Mouse (Mus musculus) layer of hippocampus, adult 9-11 months (tissue): ENCODE measurements around the gene Olfr617.
"Not testable (repeated sequence)": the region's sequence is repeated elsewhere in the genome, so short reads cannot be mapped to it uniquely, and the experiment has no call there.

ENCODE experiments used
- DNase-seq: peaks from one replicate; pipeline ENCODE4 v3.0.0; 2022

The Olfr617 gene

DNA sequence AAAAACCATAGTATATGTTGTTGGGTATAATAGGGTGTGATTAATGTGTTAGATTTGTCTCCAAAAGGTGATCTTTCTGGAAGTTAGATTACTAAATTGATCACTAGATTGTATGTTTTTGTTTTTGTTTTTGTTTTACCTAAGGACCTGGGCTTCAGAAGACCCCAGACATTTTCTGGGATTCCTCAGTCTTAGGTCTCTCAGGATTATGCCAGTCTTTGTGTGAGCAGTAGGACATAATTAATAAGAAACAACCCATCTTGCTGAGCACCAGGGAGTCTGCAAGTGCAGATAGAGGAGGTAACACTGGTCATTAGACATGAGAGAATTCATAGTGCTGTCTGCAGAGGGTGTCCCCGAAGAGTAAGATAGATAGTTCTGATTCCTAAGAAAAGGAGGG lies at the start of gene Olfr617:
Gene Olfr617 (plus strand): TSS at position 301 of the 400 bp plus-strand sequence.
- DNase-seq = no peak

DNA sequence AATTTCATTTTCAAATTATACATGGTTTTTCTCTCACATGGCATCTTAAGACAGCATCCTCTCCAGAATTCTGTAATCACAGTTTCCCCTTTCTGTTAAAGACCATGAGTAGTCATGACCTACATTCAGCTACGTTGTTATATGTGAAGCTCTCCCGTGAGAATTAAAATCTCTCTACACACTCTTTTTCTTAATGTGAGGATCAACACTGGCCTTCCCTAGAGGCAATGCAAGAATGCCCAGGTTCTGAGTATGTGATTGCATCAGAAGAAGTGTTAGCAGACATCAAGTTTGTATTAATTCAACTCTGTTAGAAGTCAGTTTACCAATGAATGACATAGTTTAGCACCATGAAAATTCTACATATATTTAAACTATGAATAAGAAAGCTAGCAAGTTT lies 30.2 kb upstream of the Olfr617 start, which contains the start of gene Olfr612:
Gene Olfr612 (minus strand): TSS at position 101 of the 400 bp plus-strand sequence.
- DNase-seq = not testable (repeated sequence)

DNA sequence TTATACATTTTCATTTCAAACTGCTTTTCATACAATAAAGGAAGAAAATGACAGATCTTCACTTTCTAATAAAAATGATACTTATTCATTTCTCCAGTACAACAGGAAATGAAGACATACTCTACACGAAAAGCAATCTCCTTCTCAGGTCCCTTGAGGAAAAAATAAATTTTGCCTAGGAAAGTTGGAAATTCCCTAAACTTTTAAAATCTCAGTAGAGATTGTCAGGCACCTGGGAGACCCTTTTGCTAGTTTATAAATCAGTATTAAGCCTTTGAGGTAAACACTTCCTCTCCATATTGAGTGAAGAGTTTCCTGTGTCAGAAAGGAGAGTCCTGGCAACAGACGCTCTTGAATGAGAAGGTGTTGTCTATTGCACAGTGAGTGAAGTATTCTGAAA lies 25.1 kb upstream of the Olfr617 start, which contains the start of gene Olfr613:
Gene Olfr613 (plus strand): TSS at position 301 of the 400 bp plus-strand sequence.
- DNase-seq = no peak

DNA sequence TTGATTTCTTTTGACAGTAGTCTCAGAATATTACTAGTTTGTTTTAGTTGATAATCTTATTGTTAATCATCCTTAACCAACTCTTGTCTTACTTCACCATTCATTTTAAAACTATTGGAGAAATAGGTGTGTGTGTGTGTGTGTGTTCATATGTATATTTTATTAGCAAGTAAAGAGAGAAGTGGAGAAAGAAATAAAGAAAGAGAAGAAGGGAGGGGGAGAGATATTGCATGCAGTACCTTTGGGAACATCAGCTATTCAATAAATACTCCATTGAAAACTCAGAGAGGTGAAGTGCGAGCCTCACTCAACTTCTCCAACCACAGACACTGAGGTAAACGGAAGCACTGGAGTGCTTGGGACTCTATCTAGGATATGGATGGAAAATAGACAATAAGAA lies 17.1 kb upstream of the Olfr617 start, which contains the start of gene Olfr615:
Gene Olfr615 (plus strand): TSS at position 301 of the 400 bp plus-strand sequence.
- DNase-seq = no peak

DNA sequence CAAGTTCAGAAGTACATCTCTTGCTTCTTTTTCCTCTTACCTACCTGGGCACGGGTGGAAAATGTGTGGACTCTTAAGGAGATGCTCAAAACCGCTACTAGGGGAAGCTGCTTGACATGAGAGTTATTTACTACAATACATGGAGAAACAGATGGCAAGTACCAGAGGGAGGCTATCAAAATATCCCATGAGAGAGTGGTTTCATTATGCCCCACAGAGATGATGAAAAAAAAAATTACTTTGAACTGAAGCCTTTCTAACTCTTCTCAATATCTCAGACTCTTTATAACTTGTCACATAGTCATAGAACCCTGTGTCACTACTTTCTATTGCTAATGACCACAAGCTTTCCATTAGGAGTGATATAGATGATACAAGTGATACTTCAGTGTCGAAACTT lies 3.8 kb upstream of the Olfr617 start, which contains the start of gene Olfr616:
Gene Olfr616 (minus strand): TSS at position 101 of the 400 bp plus-strand sequence.
- peak; percentile 3 for DNase-seq

DNA sequence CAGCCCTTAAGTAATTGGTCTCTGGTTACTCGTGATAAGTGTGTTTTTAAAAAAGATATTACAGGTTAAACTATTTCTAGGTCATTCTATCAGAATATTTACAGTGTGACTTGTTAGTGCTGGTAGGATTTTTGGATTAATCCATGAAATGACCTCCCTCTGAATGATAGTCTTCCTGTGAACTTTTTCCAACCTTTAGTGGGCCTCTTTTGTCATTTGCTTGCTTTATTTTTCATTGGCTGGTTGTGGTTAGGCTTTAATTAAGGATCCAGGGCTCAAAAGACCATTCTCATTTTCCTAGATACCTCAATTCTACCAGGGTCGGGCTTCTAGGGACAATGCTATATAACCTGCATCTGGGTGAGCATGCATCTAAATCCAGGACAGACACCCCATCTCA lies 16.9 kb downstream of the Olfr617 start, which contains the start of gene Olfr618:
Gene Olfr618 (plus strand): TSS at position 301 of the 400 bp plus-strand sequence.
- DNase-seq = no peak

DNA sequence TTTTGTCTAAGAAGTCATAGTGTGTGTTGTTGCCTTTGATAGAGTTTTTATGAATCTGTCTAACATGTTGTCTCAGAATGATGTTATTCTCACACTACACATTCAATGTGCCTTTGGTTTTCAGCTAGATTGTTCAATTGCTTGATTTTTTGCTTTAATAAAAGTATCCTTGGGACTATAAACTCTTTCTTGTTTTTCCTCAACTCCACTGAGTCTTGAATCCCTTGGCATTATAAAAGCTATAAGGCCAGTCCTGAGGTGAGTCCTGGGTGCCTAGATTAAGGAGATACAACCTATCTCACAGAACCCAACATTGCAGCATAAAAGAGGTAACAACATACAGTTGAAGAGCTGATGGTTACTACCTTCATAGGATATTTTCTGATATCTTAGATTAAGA lies 27.4 kb downstream of the Olfr617 start, which contains the start of gene Olfr619:
Gene Olfr619 (plus strand): TSS at position 301 of the 400 bp plus-strand sequence.
- no peak for DNase-seq

DNA sequence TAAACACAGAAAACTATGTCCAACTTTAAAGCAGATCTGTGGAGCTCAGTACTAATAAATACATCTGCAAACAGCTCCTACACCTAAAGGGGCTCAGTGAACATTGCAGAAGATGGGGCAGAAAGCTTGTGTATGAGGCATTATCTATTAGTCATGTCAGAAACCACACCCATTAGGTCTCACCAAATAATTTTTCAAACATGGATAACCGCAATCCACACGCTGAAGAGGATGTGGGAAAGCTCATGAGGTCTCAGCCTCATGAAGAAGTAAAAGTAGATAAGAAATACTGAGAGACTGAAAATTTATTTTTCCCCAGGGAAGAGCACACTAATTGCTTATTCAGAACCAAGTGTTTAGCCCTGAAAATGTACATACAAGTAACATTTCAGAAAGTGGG lies 34.6 kb downstream of the Olfr617 start:
- no peak for DNase-seq

DNA sequence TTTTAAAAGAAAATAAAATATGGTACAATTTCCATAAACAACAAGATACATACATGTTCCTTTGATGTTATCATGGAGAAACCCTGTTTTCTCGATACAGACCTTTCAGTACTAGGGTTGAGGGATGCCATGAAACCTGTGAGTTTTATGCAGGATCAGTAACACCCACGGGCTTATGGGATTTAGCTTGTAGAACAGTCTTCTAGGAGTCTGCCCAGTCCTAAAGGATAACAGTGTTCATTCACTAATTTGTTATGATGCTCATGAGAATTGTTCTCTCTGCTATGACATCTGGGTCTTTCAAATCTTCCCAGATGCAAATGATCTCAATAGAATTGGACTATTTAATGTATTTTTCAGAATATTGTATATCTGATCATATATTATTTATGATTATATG lies 39.6 kb downstream of the Olfr617 start, which contains the start of gene Olfr620:
Gene Olfr620 (minus strand): TSS at position 101 of the 400 bp plus-strand sequence.
- no peak for DNase-seq
